Mouse (Mus musculus): ENCODE measurements around the gene Fam13c.
A peak's percentile ranks its signal among the peaks of the same experiment; 100 is the strongest.

The Fam13c gene

DNA sequence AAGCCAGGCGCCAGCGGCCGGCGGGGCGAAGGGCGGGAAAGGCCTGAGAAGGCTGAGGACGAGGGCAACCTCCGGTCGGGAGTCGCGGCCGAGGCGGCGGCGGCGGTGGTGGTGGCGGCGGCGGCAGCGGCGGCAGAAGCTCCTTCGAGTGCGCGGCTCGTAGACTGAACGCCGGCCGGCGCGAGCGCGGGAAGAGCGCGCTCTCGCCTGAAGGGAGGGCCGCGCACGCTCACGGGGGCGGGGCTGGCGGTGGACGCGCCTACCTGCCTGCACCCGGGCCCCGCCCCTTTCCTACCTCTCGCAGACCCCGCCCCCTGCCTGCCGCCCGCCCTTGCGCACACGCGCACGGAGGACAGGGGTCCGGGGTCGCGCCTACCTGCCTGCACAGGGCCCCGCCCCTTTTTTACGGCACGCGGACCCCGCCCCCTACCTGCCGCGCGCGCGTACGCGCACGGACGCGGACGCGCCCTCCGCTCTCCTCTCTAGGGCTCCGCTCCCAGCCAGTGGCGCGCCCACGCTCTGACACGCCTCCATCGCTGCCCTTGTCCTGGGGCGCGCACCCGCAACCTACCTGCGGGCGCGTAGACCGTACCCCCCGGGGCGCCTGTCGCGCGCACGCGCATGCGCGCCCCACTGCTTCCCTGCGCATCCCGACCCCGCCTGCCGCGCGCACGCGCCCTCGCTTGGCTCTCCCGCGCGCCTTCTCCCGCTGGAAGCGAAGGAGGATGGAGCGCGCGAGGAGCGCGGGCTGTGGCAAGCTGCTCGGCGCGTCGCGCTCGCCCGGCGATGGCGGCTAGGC is 159.0 kb downstream of the Fam13c start:
- DNase-seq (ENCODE audit: low spot score) = peak; percentile 85

DNA sequence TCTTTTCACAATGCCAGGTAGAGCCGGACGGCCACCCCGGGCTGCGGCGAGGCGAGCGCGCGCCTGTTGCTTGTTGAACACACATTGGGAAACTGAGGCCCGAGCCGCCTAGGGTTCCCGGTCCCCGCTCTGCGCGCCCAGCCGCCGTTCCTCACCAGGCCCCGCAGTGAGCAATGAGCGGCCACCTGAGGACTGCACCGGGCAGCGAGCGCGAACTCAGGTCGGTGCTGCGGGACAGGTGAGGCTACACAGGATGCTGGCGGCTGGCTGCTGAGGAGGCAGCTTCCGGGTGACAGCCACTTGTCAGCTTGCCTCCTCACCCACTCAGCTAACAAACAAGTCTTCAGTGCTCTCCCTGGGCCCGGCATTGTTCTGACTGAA is 159.6 kb downstream of the Fam13c start:
- no peak for DNase-seq (ENCODE audit: low spot score)
